Mouse (Mus musculus) midbrain, postnatal 0 days (tissue): ENCODE results near the gene Gm49361. TPM values are rescaled to one million over a fixed set of nuclear protein-coding genes. Genes with fewer than 3 reads are reported as not detected.

Source experiments
- ATAC-seq: fragments of 200-750 bp; cut with Nextera tagmentation; 2 replicates; pipeline ENCODE4 v1.8.0; 2017; ENCODE audit warnings: moderate number of reproducible peaks, mild to moderate bottlenecking, moderate TSS enrichment, moderate library complexity; ENCODE audit not compliant: low FRiP score
- DNase-seq: peaks from one replicate; pipeline ENCODE4 v3.0.0-alpha.2; 2015; ENCODE audit warnings: low spot score
- H3K27ac ChIP-seq: fragments of 300-500 bp; sonication (generic); 2 replicates; pipeline ENCODE4 v1.5.1; 2014; ENCODE audit warnings: low read depth, mild to moderate bottlenecking, low read length, mixed read lengths
- H3K27me3 ChIP-seq: fragments of 300-500 bp; sonication (generic); 2 replicates; pipeline ENCODE4 v1.6.1; 2014; ENCODE audit warnings: low read length, control low read depth, mixed read lengths; ENCODE audit not compliant: insufficient read depth
- H3K36me3 ChIP-seq: fragments of 300-500 bp; sonication (generic); 2 replicates; pipeline ENCODE4 v1.6.1; 2014; ENCODE audit warnings: low read length, control low read depth, mixed read lengths; ENCODE audit not compliant: insufficient read depth
- H3K4me1 ChIP-seq: fragments of 300-500 bp; sonication (generic); 2 replicates; pipeline ENCODE4 v1.6.1; 2014; ENCODE audit warnings: mild to moderate bottlenecking, control low read depth, antibody characterized with exemption, low read length, mixed read lengths; ENCODE audit not compliant: insufficient read depth
- H3K4me2 ChIP-seq: fragments of 300-500 bp; sonication (generic); 2 replicates; pipeline ENCODE4 v1.6.1; 2014; ENCODE audit warnings: low read depth, mild to moderate bottlenecking, low read length, mixed read lengths; ENCODE audit not compliant: poor library complexity, severe bottlenecking
- H3K4me3 ChIP-seq: fragments of 300-500 bp; sonication (generic); 2 replicates; pipeline ENCODE4 v1.5.1; 2014; ENCODE audit warnings: low read depth, mild to moderate bottlenecking, low read length, moderate library complexity
- H3K9ac ChIP-seq: fragments of 300-500 bp; sonication (generic); replicated peaks from 2 replicates; pipeline ENCODE4 v1.6.1; 2014; ENCODE audit warnings: mild to moderate bottlenecking, low read length, moderate library complexity, mixed read lengths; ENCODE audit not compliant: poor library complexity, severe bottlenecking
- H3K9me3 ChIP-seq: fragments of 300-500 bp; sonication (generic); 2 replicates; pipeline ENCODE4 v1.6.1; 2016; ENCODE audit warnings: low read length, control low read depth
- CTCF ChIP-seq: IDR thresholded peaks from 2 replicates; pipeline ENCODE4 v1.5.1; 2016; ENCODE audit warnings: antibody characterized with exemption, mild to moderate bottlenecking
- WGBS: fragments of 180-500 bp; shearing (Covaris S2); extraction: QIAGEN DNeasy Blood & Tissue Kit; methylation state at CpG from one replicate; pipeline ENCODE4 v1.1.7; 2014; 5-methylcytosine and 5-hydroxymethylcytosine counted together
- polyA plus RNA-seq: library from polyadenylated mRNA; unstranded; fragments of >200 nt; fragmentation: Nextera tagmentation; extraction: Ambion mirVana; gene quantifications from 2 replicates; pipeline ENCODE4 v1.2.1, GENCODE M21; 2015
- total RNA-seq: library from RNA; depleted of rRNA; stranded (reverse); fragments of >200 nt; gene quantifications from 2 replicates; pipeline ENCODE4 v1.2.3, GENCODE M21; 2014; rRNA removed

Gm49361 gene
- total RNA-seq (not detected in 2 replicates), polyA plus RNA-seq (not detected in 2 replicates)

- H3K36me3 ChIP-seq, result no peaks in the 10 kb centered on the region
- under 1% methylated on average over 49 of the region's 68 CpGs for WGBS
- no peak for TF ChIP-seq CTCF
- peak within 1 kb of the TSS; percentile 44 for H3K27ac ChIP-seq
- H3K9ac ChIP-seq, result peak within 1 kb of the TSS; percentile 55
- H3K4me2 ChIP-seq, result peak within 1 kb of the TSS; percentile 95
- H3K27me3 ChIP-seq, result no peaks in the 10 kb centered on the region
- no peaks in the 10 kb centered on the region for H3K4me1 ChIP-seq
- ATAC-seq, result peak; percentile 86
- DNase-seq, result peak; percentile 78
- H3K9me3 ChIP-seq, result no peaks in the 10 kb centered on the region
- H3K4me3 ChIP-seq, result peak within 1 kb of the TSS; percentile 71
Observed at GRCm38 (mm10) chr14:57746001-57746771, at the start of gene Gm49361. TSS of gene Gm49361 (minus strand) at chr14:57746103.

GRCm38 (mm10) chr14:57791171-57791570 lies 45.3 kb upstream of the Gm49361 start:
- no peaks in the 10 kb centered on the region for H3K4me1 ChIP-seq
- H3K4me3 ChIP-seq, result no peak overlapping the region
- no peak for TF ChIP-seq CTCF
- no peaks in the 10 kb centered on the region for H3K36me3 ChIP-seq
- 87% methylated on average over 4 of the region's 4 CpGs for WGBS
- H3K27me3 ChIP-seq, result no peaks in the 10 kb centered on the region
- H3K9ac ChIP-seq, result no peak overlapping the region
- no peak overlapping the region for H3K27ac ChIP-seq
- ATAC-seq, result no peak
- no peaks in the 10 kb centered on the region for H3K9me3 ChIP-seq
- no peak for DNase-seq
- no peak overlapping the region for H3K4me2 ChIP-seq

- TF ChIP-seq CTCF, result no peak
- Histone ChIP-seq H3K9me3 (no peaks in the 10 kb centered on the region), H3K4me2 (no peak overlapping the region), H3K27ac (no peak overlapping the region), H3K4me1 (no peaks in the 10 kb centered on the region), H3K36me3 (no peaks in the 10 kb centered on the region), H3K27me3 (no peaks in the 10 kb centered on the region), H3K4me3 (no peak overlapping the region), H3K9ac (no peak overlapping the region)
- DNase-seq (no peak), ATAC-seq (no peak)
- WGBS, result 91% methylated on average over 9 of the region's 9 CpGs
Observed at GRCm38 (mm10) chr14:57789759-57790158, 43.9 kb upstream of the Gm49361 start.

GRCm38 (mm10) chr14:57789311-57789710 lies 43.4 kb upstream of the Gm49361 start:
- Histone ChIP-seq H3K36me3 (no peaks in the 10 kb centered on the region), H3K9ac (no peak overlapping the region), H3K4me3 (no peak overlapping the region), H3K4me2 (no peak overlapping the region), H3K27me3 (no peaks in the 10 kb centered on the region), H3K4me1 (no peaks in the 10 kb centered on the region), H3K27ac (no peak overlapping the region), H3K9me3 (no peaks in the 10 kb centered on the region)
- DNase-seq (no peak), ATAC-seq (no peak)
- no peak for TF ChIP-seq CTCF
- 80% methylated on average over 2 of the region's 2 CpGs for WGBS

- no peak for ATAC-seq
Observed at GRCm38 (mm10) chr14:57787406-57787805, 41.5 kb upstream of the Gm49361 start.

GRCm38 (mm10) chr14:57772157-57772815 lies 26.4 kb upstream of the Gm49361 start:
- Histone ChIP-seq H3K4me2 (no peak overlapping the region), H3K9ac (no peak overlapping the region), H3K4me1 (no peaks in the 10 kb centered on the region), H3K9me3 (no peaks in the 10 kb centered on the region), H3K27me3 (no peaks in the 10 kb centered on the region), H3K4me3 (no peak overlapping the region), H3K27ac (no peak overlapping the region), H3K36me3 (no peaks in the 10 kb centered on the region)
- DNase-seq (no peak), ATAC-seq (no peak)
- 82% methylated on average over 6 of the region's 6 CpGs for WGBS
- TF ChIP-seq CTCF, result no peak

More at GRCm38 (mm10) chr14:57787406-57787805, 41.5 kb upstream of the Gm49361 start:
- H3K36me3 ChIP-seq, result no peaks in the 10 kb centered on the region
- no peaks in the 10 kb centered on the region for H3K27me3 ChIP-seq
- no peaks in the 10 kb centered on the region for H3K4me1 ChIP-seq
- no peak for DNase-seq
- no peak for TF ChIP-seq CTCF
- no peak overlapping the region for H3K27ac ChIP-seq
- no peak overlapping the region for H3K4me2 ChIP-seq
- no peaks in the 10 kb centered on the region for H3K9me3 ChIP-seq
- H3K9ac ChIP-seq, result no peak overlapping the region
- 75% methylated on average over 4 of the region's 4 CpGs for WGBS
- no peak overlapping the region for H3K4me3 ChIP-seq
